Mouse (Mus musculus): ENCODE results near the gene Wipi1.
"Not testable (repeated sequence)": the region's sequence is repeated elsewhere in the genome, so short reads cannot be mapped to it uniquely, and the experiment has no call there.

- TF ChIP-seq CTCF (IDR thresholded peaks at IDR 0.05; ENCODE audit: low read depth, low read length): peak; percentile 27; the same call in 1 of the 2 replicates
- TF ChIP-seq POLR2A (IDR thresholded peaks at IDR 0.05; ENCODE audit: borderline replicate concordance, low read depth, low read length): not testable (repeated sequence)
These were observed 7.3 kb upstream of the Wipi1 start for GRCm38 (mm10) chr11:109619055-109619454.
